ENCODE assay signal across 14 mouse cellular contexts in genomic region chr9:22809621-22810126, GRCm38 (mm10).
"Had no signal": no experiment of that assay in that cellular context is flagged by ENCODE, and none has a peak within 500 bp of the region (broad histone marks: within the 10 kb centered on the region; RNA-seq: fewer than 3 reads in every experiment).

No protein-coding gene starts in this region.

- H3K36me3 ChIP-seq: limb, embryonic 10.5 days; midbrain, embryonic 13.5 days; stomach, embryonic 15.5 days had no signal

- H3K27me3 ChIP-seq: midbrain, embryonic 13.5 days; stomach, embryonic 15.5 days had no signal

- H3K9ac ChIP-seq: midbrain, embryonic 13.5 days; stomach, embryonic 15.5 days had no signal

- H3K4me2 ChIP-seq: midbrain, embryonic 13.5 days; stomach, embryonic 15.5 days had no signal

- H3K27ac ChIP-seq: hindbrain, postnatal 0 days; kidney, postnatal 0 days; layer of hippocampus, adult 2 months; limb, embryonic 10.5 days; macrophage; midbrain, embryonic 13.5 days; stomach, embryonic 15.5 days had no signal

- H3K9me3 ChIP-seq: limb, embryonic 10.5 days; midbrain, embryonic 13.5 days; stomach, embryonic 15.5 days had no signal

- ATAC-seq: hindbrain, postnatal 0 days; lung, postnatal 0 days; midbrain, embryonic 13.5 days had no signal

- H3K4me1 ChIP-seq: midbrain, embryonic 13.5 days; stomach, embryonic 15.5 days had no signal

- DNase-seq: kidney, adult 11 months; kidney, adult 9 months; kidney, postnatal 36 days; lung, adult 2 months; thymus, adult 2 months; thymus, postnatal 36 days had no signal

- H3K4me3 ChIP-seq: layer of hippocampus, adult 2 months; limb, embryonic 10.5 days; midbrain, embryonic 13.5 days; stomach, embryonic 15.5 days had no signal
